Mouse (Mus musculus) stomach, postnatal 0 days (tissue): ENCODE results near the gene Cysltr2. TPM values are rescaled to one million over a fixed set of nuclear protein-coding genes. Genes with fewer than 3 reads are reported as not detected.

Source experiments
- ATAC-seq: fragments of 200-750 bp; cut with Nextera tagmentation; 2 replicates; pipeline ENCODE4 v1.8.0; 2017; ENCODE audit not compliant: low FRiP score, low TSS enrichment
- DNase-seq: peaks from one replicate; pipeline ENCODE4 v3.0.0-alpha.2; 2016; ENCODE audit warnings: low spot score
- H3K27ac ChIP-seq: fragments of 300-500 bp; sonication (generic); replicated peaks from 2 replicates; pipeline ENCODE4 v1.5.1; 2014; ENCODE audit warnings: mild to moderate bottlenecking, control low read depth
- H3K27me3 ChIP-seq: fragments of 300-500 bp; sonication (generic); 2 replicates; pipeline ENCODE4 v1.6.1; 2014; ENCODE audit warnings: low read length; ENCODE audit not compliant: control insufficient read depth, insufficient read depth
- H3K36me3 ChIP-seq: fragments of 300-500 bp; sonication (generic); 2 replicates; pipeline ENCODE4 v1.6.1; 2014; ENCODE audit warnings: low read length, mixed read lengths; ENCODE audit not compliant: control insufficient read depth, insufficient read depth
- H3K4me1 ChIP-seq: fragments of 300-500 bp; sonication (generic); replicated peaks from 2 replicates; pipeline ENCODE4 v1.6.1; 2014; ENCODE audit warnings: antibody characterized with exemption; ENCODE audit not compliant: control insufficient read depth, insufficient read depth
- H3K4me2 ChIP-seq: fragments of 300-500 bp; sonication (generic); replicated peaks from 2 replicates; pipeline ENCODE4 v1.6.1; 2014; ENCODE audit warnings: low read depth, mild to moderate bottlenecking, control low read depth, moderate library complexity
- H3K4me3 ChIP-seq: fragments of 300-500 bp; sonication (generic); 2 replicates; pipeline ENCODE4 v1.5.1; 2014; ENCODE audit warnings: low read depth, low read length, control low read depth
- H3K9ac ChIP-seq: fragments of 300-500 bp; sonication (generic); 2 replicates; pipeline ENCODE4 v1.6.1; 2014; ENCODE audit warnings: mild to moderate bottlenecking, low read length, control low read depth, mixed read lengths
- H3K9me3 ChIP-seq: fragments of 300-500 bp; sonication (generic); 2 replicates; pipeline ENCODE4 v1.6.1; 2016; ENCODE audit warnings: low read length; ENCODE audit not compliant: control insufficient read depth
- CTCF ChIP-seq: IDR thresholded peaks from 2 replicates; pipeline ENCODE4 v1.5.1; 2016; ENCODE audit warnings: antibody characterized with exemption, low read depth, mild to moderate bottlenecking, moderate library complexity
- EP300 ChIP-seq: optimal IDR thresholded peaks from 2 replicates; pipeline ENCODE3; 2016; ENCODE audit warnings: antibody characterized with exemption
- WGBS: fragments of 180-500 bp; shearing (Covaris S2); extraction: QIAGEN DNeasy Blood & Tissue Kit; methylation state at CpG from one replicate; pipeline ENCODE4 v1.1.7; 2014; 5-methylcytosine and 5-hydroxymethylcytosine counted together
- polyA plus RNA-seq: library from polyadenylated mRNA; unstranded; fragments of >200 nt; fragmentation: Nextera tagmentation; extraction: Ambion mirVana; gene quantifications from 2 replicates; pipeline ENCODE4 v1.2.1, GENCODE M21; 2015

The Cysltr2 gene
- polyA plus RNA-seq, 1 experiment from 2014 or later, result 0.10 TPM

DNA sequence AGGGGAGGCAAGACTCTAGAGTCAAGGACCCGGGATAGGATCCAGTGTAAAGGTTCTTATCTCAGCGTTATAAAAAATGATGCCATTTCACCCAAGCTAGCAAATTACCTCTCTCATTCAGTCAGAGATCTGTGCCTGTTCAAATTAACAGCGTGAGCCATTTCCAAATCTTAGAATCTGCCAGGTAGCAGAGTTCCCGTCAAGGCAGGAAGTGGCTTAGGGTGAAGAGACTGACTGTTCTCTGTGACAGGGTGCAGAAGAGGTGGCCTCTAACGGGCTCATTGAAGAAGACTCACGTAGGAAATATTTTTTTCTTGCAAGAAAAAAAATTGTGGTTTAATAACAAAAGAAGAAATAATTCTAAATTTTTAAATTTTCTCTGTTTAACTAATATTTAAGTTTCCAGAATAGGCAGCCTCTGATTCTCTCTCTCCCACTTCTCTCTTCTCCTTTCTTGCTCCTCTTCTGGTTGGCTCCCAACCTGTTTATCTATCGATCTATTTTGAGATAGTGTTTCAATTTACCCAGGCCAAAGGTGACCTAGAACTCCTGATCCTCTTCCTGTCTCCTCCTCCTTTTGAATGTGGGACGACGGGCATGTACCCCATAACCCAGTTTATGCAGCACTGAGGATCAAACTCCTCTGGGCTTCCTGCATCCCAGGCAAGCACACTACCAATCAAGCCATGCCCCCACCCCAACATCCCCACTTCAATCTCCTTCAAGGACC lies 3.5 kb downstream of the Cysltr2 start:
- no peaks in the 10 kb centered on the region for H3K27me3 ChIP-seq
- 64% methylated on average over 9 of the region's 9 CpGs for WGBS
- H3K4me1 ChIP-seq, result no peaks in the 10 kb centered on the region
- H3K9ac ChIP-seq, result no peak overlapping the region
- DNase-seq (no peak), ATAC-seq (no peak)
- TF ChIP-seq CTCF (no peak), EP300 (no peak)
- no peak overlapping the region for H3K4me2 ChIP-seq
- no peaks in the 10 kb centered on the region for H3K36me3 ChIP-seq
- H3K9me3 ChIP-seq, result no peaks in the 10 kb centered on the region
- no peak overlapping the region for H3K27ac ChIP-seq
- no peak overlapping the region for H3K4me3 ChIP-seq

DNA sequence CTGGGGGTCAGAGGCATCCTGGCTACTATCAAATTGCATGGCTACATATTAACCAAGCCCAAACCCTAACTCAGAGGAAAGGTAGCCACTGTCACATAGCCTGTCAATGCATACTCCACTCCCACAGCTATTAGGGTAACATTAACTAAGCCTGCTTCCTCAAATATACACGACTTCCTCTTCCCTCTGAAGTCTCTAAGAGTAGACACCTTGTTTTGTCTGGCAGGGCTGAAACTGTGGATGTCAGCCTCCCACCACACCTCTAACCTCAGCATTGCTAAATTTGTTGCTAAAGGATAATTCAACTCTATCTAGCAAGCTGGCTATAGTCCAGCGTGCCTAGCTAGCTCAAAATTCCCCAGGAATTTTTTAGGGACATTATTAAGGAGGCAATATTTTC lies 7.2 kb downstream of the Cysltr2 start:
- no peak for DNase-seq

DNA sequence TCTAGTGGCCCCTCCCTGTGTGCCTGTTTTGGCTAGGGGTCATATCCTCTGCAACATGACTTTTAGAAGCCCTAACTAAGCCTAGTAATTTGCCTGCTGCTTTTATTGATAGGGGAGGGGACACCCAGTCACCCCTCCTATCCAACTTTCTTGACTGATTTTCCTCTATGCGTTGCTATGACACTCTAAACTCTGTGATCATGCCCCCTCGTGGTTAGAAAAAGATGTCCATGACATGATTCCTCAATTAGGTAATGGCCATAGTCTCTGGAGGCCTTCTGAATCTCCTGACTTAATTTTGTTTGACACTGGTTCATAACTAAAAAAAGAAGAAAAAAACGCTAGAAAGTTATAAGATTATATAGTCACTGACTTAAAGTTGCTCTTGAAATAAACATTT lies 15.6 kb downstream of the Cysltr2 start:
- no peak for DNase-seq
- no peak for ATAC-seq
- 43% methylated on average over 3 of the region's 3 CpGs for whole genome bisulfite sequencing
- H3K36me3 ChIP-seq, result no peaks in the 10 kb centered on the region
- no peaks in the 10 kb centered on the region for H3K9me3 ChIP-seq
- no peak overlapping the region for H3K4me3 ChIP-seq
- H3K9ac ChIP-seq, result no peak overlapping the region
- H3K4me2 ChIP-seq, result no peak overlapping the region
- no peak overlapping the region for H3K27ac ChIP-seq
- TF ChIP-seq EP300 (no peak), CTCF (peak; percentile 24; the same call in 1 of the 2 replicates)
- no peaks in the 10 kb centered on the region for H3K27me3 ChIP-seq
- H3K4me1 ChIP-seq, result no peaks in the 10 kb centered on the region

More for the DNA sequence above, 7.2 kb downstream of the Cysltr2 start:
- TF ChIP-seq CTCF (no peak), EP300 (no peak)
- Histone ChIP-seq H3K9me3 (no peaks in the 10 kb centered on the region), H3K4me2 (no peak overlapping the region), H3K4me3 (no peak overlapping the region), H3K36me3 (no peaks in the 10 kb centered on the region), H3K9ac (no peak overlapping the region), H3K4me1 (no peaks in the 10 kb centered on the region), H3K27me3 (no peaks in the 10 kb centered on the region), H3K27ac (no peak overlapping the region)
- ATAC-seq, result no peak
- WGBS, result 21% methylated on average over 2 of the region's 2 CpGs

DNA sequence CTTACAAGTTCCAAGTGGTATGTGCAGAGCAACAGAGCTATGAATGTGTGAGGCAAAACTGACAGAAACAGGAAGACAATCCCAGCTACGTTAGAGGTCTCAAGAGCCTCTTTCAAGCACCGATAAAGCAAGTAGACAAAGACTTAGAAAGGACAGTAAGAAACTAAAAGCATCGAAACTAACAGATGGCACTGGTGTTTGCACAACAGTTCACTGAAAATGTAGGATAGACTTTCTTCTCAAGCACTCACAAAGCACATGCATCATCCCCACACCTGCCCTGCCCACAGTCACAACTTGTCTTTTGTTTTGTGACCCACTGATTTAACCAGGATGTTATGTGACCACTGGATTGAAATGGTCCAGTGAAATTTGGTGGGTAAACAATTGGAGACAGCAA lies 17.7 kb downstream of the Cysltr2 start:
- Histone ChIP-seq H3K4me3 (no peak overlapping the region), H3K27ac (no peak overlapping the region), H3K9me3 (no peaks in the 10 kb centered on the region), H3K4me2 (no peak overlapping the region), H3K4me1 (no peaks in the 10 kb centered on the region), H3K36me3 (no peaks in the 10 kb centered on the region), H3K9ac (no peak overlapping the region), H3K27me3 (no peaks in the 10 kb centered on the region)
- ATAC-seq, result no peak
- TF ChIP-seq EP300 (no peak), CTCF (no peak)
- no peak for DNase-seq
- 83% methylated on average over 3 of the region's 3 CpGs for WGBS

DNA sequence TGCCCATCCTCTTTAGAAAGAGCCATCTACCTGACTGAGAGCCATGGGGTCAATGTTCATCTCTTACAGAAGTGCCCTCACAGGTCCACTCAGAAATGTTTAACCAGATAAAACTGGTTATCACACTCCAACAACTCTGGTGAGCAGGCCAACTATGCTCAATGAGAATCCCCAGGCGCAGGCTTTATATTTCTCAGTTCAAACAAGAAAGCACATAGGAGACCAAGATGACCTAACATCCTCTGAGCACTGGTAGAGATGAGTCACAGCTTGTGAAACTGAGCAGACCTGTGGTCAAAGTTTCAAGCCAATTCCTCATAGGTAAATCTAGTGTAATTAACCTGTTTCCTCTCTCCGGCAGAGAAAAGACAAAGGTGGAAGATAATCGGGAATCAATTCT lies 31.6 kb downstream of the Cysltr2 start:
- 93% methylated on average over 3 of the region's 3 CpGs for WGBS
- DNase-seq, result no peak
- Histone ChIP-seq H3K27me3 (no peaks in the 10 kb centered on the region), H3K9me3 (no peaks in the 10 kb centered on the region), H3K4me2 (no peak overlapping the region), H3K9ac (no peak overlapping the region), H3K27ac (no peak overlapping the region), H3K36me3 (no peaks in the 10 kb centered on the region), H3K4me1 (no peaks in the 10 kb centered on the region), H3K4me3 (no peak overlapping the region)
- TF ChIP-seq CTCF, result no peak
- TF ChIP-seq EP300, result no peak
- no peak for ATAC-seq

DNA sequence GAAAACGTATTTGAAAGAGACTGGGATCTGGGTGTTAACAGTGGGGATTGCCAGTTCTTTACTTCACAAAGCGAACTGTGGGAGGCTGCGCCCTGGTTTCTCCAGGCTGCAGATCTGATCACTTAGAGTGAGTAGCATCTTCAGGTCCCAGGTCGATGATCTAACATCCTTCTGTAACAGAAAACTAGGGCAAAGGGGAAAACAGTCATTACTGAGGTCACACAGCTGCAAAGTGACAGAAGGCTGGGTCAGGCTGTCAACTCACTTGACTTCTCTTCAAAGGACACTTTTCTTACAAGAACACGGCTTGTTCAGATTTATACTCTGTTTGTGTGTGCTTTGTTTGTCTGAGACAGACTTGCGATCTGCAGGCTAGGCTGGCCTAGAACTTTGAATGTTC lies 33.5 kb downstream of the Cysltr2 start:
- H3K27me3 ChIP-seq, result no peaks in the 10 kb centered on the region
- H3K27ac ChIP-seq, result no peak overlapping the region
- no peak for ATAC-seq
- no peaks in the 10 kb centered on the region for H3K4me1 ChIP-seq
- H3K9ac ChIP-seq, result no peak overlapping the region
- DNase-seq, result no peak
- no peak for TF ChIP-seq EP300
- no peak for TF ChIP-seq CTCF
- H3K36me3 ChIP-seq, result no peaks in the 10 kb centered on the region
- no peaks in the 10 kb centered on the region for H3K9me3 ChIP-seq
- WGBS, result 72% methylated on average over 6 of the region's 6 CpGs
- H3K4me3 ChIP-seq, result no peak overlapping the region
- no peak overlapping the region for H3K4me2 ChIP-seq
